Mouse (Mus musculus): ENCODE data around the gene Vmn1r179. TPM values are rescaled to one million over a fixed set of nuclear protein-coding genes. Genes with fewer than 3 reads are reported as not detected.
"Not testable (repeated sequence)": the region's sequence is repeated elsewhere in the genome, so short reads cannot be mapped to it uniquely, and the experiment has no call there.

Vmn1r179 gene
- total RNA-seq (2015) (not detected in 2 replicates), total RNA-seq (2017) (not detected in 2 replicates)

GRCm38 (mm10) chr7:23926678-23927077 lies at the start of gene Vmn1r179:
TSS of gene Vmn1r179 (plus strand) at chr7:23926978.
- no peak for ATAC-seq (ENCODE audit: poor library complexity, severe bottlenecking)

GRCm38 (mm10) chr7:23891709-23892108 lies 35.1 kb upstream of the Vmn1r179 start, which contains the start of gene Vmn1r178:
TSS of gene Vmn1r178 (plus strand) at chr7:23892009.
- no peak for ATAC-seq (ENCODE audit: poor library complexity, severe bottlenecking)

GRCm38 (mm10) chr7:23950332-23950731 lies 23.6 kb downstream of the Vmn1r179 start, which contains the start of gene Vmn1r180:
TSS of gene Vmn1r180 (plus strand) at chr7:23950632.
- ATAC-seq (ENCODE audit: poor library complexity, severe bottlenecking): no peak

GRCm38 (mm10) chr7:23968044-23968443 lies 41.3 kb downstream of the Vmn1r179 start:
- ATAC-seq (ENCODE audit: poor library complexity, severe bottlenecking): not testable (repeated sequence)

- not testable (repeated sequence) for ATAC-seq (ENCODE audit: poor library complexity, severe bottlenecking)
Observed at GRCm38 (mm10) chr7:23974315-23974714, 47.5 kb downstream of the Vmn1r179 start, which contains the start of gene Vmn1r181. TSS of gene Vmn1r181 (plus strand) at chr7:23974615.

Other genes starting within 250 kb of the Vmn1r179 start
- not detected in 2 replicates for gene Vmn1r173, start 226.3 kb upstream of the Vmn1r179 start, total RNA-seq (2015)
- gene Vmn1r173, start 226.3 kb upstream of the Vmn1r179 start, total RNA-seq (2017): not detected in 2 replicates
- gene Vmn1r174, start 174.7 kb upstream of the Vmn1r179 start, total RNA-seq (2015): not detected in 2 replicates
- not detected in 2 replicates for gene Vmn1r174, start 174.7 kb upstream of the Vmn1r179 start, total RNA-seq (2017)
- gene Vmn1r175, start 116.3 kb upstream of the Vmn1r179 start, total RNA-seq (2015): not detected in 2 replicates
- gene Vmn1r175, start 116.3 kb upstream of the Vmn1r179 start, total RNA-seq (2017): not detected in 2 replicates
- not detected in 2 replicates for gene Vmn1r176, start 89.6 kb upstream of the Vmn1r179 start, total RNA-seq (2015)
- gene Vmn1r176, start 89.6 kb upstream of the Vmn1r179 start, total RNA-seq (2017): not detected in 2 replicates
- not detected in 2 replicates for gene Vmn1r177, start 60.5 kb upstream of the Vmn1r179 start, total RNA-seq (2015)
- not detected in 2 replicates for gene Vmn1r177, start 60.5 kb upstream of the Vmn1r179 start, total RNA-seq (2017)
- not detected in 2 replicates for gene Vmn1r178, start 35.0 kb upstream of the Vmn1r179 start, total RNA-seq (2015)
- gene Vmn1r178, start 35.0 kb upstream of the Vmn1r179 start, total RNA-seq (2017): not detected in 2 replicates
- not detected in 2 replicates for gene Vmn1r180, start 23.7 kb downstream of the Vmn1r179 start, total RNA-seq (2015)
- not detected in 2 replicates for gene Vmn1r180, start 23.7 kb downstream of the Vmn1r179 start, total RNA-seq (2017)
- not detected in 2 replicates for gene Vmn1r181, start 47.6 kb downstream of the Vmn1r179 start, total RNA-seq (2015)
- not detected in 2 replicates for gene Vmn1r181, start 47.6 kb downstream of the Vmn1r179 start, total RNA-seq (2017)
- gene V1rd19, start 74.7 kb downstream of the Vmn1r179 start, total RNA-seq (2015): not detected in 2 replicates
- gene V1rd19, start 74.7 kb downstream of the Vmn1r179 start, total RNA-seq (2017): not detected in 2 replicates
- gene Vmn1r183, start 126.3 kb downstream of the Vmn1r179 start, total RNA-seq (2015): not detected in 2 replicates
- gene Vmn1r183, start 126.3 kb downstream of the Vmn1r179 start, total RNA-seq (2017): not detected in 2 replicates
- 14.0 and 14.8 TPM in 2 replicates for gene Zfp180, start 154.9 kb downstream of the Vmn1r179 start, total RNA-seq (2015)
- gene Zfp180, start 154.9 kb downstream of the Vmn1r179 start, total RNA-seq (2017): 15.7 and 18.7 TPM in 2 replicates
- gene Zfp112, start 185.3 kb downstream of the Vmn1r179 start, total RNA-seq (2015): 0.60 and 0.89 TPM in 2 replicates
- 0.29 and 0.81 TPM in 2 replicates for gene Zfp112, start 185.3 kb downstream of the Vmn1r179 start, total RNA-seq (2017)
- 4.5 and 8.1 TPM in 2 replicates for gene Zfp235, start 207.2 kb downstream of the Vmn1r179 start, total RNA-seq (2015)
- gene Zfp235, start 207.2 kb downstream of the Vmn1r179 start, total RNA-seq (2017): 3.7 and 4.7 TPM in 2 replicates
- gene Zfp114, start 248.1 kb downstream of the Vmn1r179 start, total RNA-seq (2015): 0.71 and 0.80 TPM in 2 replicates
- 0.11 and 0.65 TPM in 2 replicates for gene Zfp114, start 248.1 kb downstream of the Vmn1r179 start, total RNA-seq (2017)

Measured in megakaryocyte, adult 5-6 weeks (primary cell).